Mouse (Mus musculus) embryonic fibroblast, embryonic 13.5 days (primary cell): Measurements from ENCODE around the gene Btbd7.

Experiments used
- CTCF ChIP-seq: IDR thresholded peaks from 2 replicates; pipeline ENCODE4 v1.5.1; 2011; ENCODE audit warnings: mild to moderate bottlenecking, control low read depth, low read length, moderate library complexity, borderline replicate concordance; ENCODE audit not compliant: insufficient read depth
- POLR2A ChIP-seq: IDR thresholded peaks from 2 replicates; pipeline ENCODE4 v1.6.1; 2011; ENCODE audit warnings: low read depth, mild to moderate bottlenecking, control low read depth, low read length, moderate library complexity

DNA sequence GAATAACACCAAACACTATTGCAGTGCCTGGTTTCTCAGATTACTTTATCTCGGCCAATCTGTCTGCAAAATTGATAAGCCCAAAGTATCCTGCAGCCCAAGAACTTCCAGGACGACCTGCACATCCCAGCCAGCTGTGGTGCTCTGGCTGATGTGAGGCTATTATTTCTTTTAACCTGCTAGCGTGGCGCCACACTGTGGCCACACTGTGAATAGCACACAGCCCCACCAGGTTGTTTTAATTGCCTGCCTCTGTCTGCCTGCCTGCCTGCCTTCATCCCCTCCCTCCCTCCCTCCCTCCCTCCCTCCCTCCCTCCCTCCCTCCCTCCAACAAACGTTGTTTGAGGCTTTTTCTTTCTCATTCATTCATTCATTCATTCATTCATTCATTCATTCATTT lies 144.9 kb downstream of the Btbd7 start:
- TF ChIP-seq CTCF (peak; percentile 59), POLR2A (no peak)
